Mouse (Mus musculus) hindbrain, embryonic 16.5 days (tissue): Measurements from ENCODE around the gene Golm1. TPM values are rescaled to one million over a fixed set of nuclear protein-coding genes. Genes with fewer than 3 reads are reported as not detected.

ENCODE experiments used
- ATAC-seq: fragments of 200-750 bp; cut with Nextera tagmentation; 2 replicates; pipeline ENCODE4 v1.8.0; 2017; ENCODE audit warnings: moderate TSS enrichment, moderate library complexity
- H3K27ac ChIP-seq: fragments of 300-500 bp; sonication (generic); 2 replicates; pipeline ENCODE4 v1.5.1; 2014; ENCODE audit warnings: low read depth, mild to moderate bottlenecking, control low read depth, low read length, moderate library complexity
- H3K27me3 ChIP-seq: fragments of 300-500 bp; sonication (generic); replicated peaks from 2 replicates; pipeline ENCODE4 v1.6.1; 2014; ENCODE audit warnings: low read length; ENCODE audit not compliant: control insufficient read depth, insufficient read depth
- H3K36me3 ChIP-seq: fragments of 300-500 bp; sonication (generic); 2 replicates; pipeline ENCODE4 v1.6.1; 2014; ENCODE audit warnings: mild to moderate bottlenecking, low read length, moderate library complexity, mixed read lengths; ENCODE audit not compliant: control insufficient read depth, insufficient read depth
- H3K4me1 ChIP-seq: fragments of 300-500 bp; sonication (generic); 2 replicates; pipeline ENCODE4 v1.6.1; 2014; ENCODE audit warnings: low read depth, low read length; ENCODE audit not compliant: control insufficient read depth, insufficient read depth
- H3K4me2 ChIP-seq: fragments of 300-500 bp; sonication (generic); 2 replicates; pipeline ENCODE4 v1.6.1; 2014; ENCODE audit warnings: mild to moderate bottlenecking, low read length, control low read depth, moderate library complexity
- H3K4me3 ChIP-seq: fragments of 300-500 bp; sonication (generic); 2 replicates; pipeline ENCODE4 v1.5.1; 2014; ENCODE audit warnings: mild to moderate bottlenecking, low read length, control low read depth, moderate library complexity
- H3K9ac ChIP-seq: fragments of 300-500 bp; sonication (generic); 2 replicates; pipeline ENCODE4 v1.6.1; 2014; ENCODE audit warnings: low read depth, mild to moderate bottlenecking, control low read depth, low read length, moderate library complexity
- H3K9me3 ChIP-seq: fragments of 300-500 bp; sonication (generic); 2 replicates; pipeline ENCODE4 v1.6.1; 2014; ENCODE audit warnings: mild to moderate bottlenecking, low read length, moderate library complexity; ENCODE audit not compliant: control insufficient read depth
- whole genome bisulfite sequencing: fragments of 180-500 bp; shearing (Covaris S2); extraction: QIAGEN DNeasy Blood & Tissue Kit; methylation state at CpG from one replicate; pipeline ENCODE4 v1.1.7; 2014; 5-methylcytosine and 5-hydroxymethylcytosine counted together
- polyA plus RNA-seq: library from polyadenylated mRNA; unstranded; fragments of >200 nt; fragmentation: Nextera tagmentation; extraction: Ambion mirVana; gene quantifications from 2 replicates; pipeline ENCODE4 v1.2.1, GENCODE M21; 2015

The Golm1 gene
- polyA plus RNA-seq, 1 experiment from 2014 or later, result 21.0 TPM

DNA sequence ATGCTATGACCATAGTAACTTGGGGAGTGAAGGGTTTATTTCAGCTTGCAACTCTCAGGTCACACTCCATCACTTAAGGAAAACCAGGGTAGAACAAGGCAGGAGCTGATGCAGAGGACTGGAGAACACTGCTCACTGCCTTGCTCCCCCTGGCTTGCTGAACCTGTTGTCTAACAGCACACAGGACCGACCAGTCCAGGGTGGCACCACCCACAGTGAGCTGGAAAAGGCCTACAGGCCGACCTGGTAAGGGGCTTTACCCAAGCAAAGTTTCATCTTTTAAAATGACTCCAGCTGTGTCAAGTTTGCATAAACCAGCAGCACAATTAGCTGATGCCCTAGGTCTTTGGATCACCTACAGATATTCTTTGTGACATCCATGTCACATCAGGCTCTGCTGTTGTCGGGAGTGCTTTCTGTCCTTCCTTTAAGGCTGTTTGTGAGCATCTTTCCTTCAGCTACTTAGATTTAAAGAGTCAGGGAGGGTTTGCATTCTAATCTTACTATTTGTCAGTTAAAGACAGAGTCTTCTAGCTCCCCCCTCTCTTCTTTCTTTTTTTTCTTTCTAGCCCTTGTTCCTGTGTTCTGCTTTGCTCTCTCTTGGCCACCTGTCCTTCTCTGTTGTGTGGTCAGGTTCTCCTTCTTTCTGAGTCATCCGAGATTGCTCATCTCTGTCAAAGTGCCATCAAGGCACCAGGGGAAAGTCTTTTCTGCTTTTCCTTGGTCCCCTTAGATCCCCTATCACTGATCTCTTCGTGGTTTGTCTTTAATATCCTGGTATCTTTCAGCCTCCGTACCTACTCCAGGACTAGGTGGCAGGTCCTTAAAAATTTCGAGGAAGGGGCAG, 53.7 kb downstream of the Golm1 start:
- Histone ChIP-seq H3K9me3 (no peaks in the 10 kb centered on the region), H3K4me1 (no peaks in the 10 kb centered on the region), H3K9ac (no peak overlapping the region), H3K27ac (no peak overlapping the region), H3K36me3 (peaks cover 50% of the 10 kb centered on the region), H3K27me3 (no peaks in the 10 kb centered on the region), H3K4me3 (no peak overlapping the region), H3K4me2 (no peak overlapping the region)
- no peak for ATAC-seq
- WGBS, result 93% methylated on average over 7 of the region's 7 CpGs

DNA sequence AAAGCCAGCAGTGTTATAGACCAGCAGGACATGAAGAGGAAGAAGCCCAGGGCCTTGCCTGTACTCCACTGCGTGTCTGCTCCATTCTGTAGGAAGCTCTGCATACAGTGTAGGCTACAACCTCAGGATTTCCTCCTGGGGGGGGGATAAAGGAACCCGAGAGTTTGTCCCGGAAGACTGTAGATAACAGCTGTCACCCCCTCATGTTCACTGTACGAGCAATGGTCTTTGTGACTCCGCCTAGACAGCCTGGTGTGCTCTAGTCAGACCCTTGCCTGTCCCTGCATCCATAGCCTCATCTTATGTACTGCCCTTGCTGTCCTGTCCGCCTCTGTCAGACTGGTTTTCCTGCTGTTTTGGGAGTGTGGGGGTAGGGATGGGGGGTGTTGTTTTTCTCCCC, 57.1 kb downstream of the Golm1 start:
- ATAC-seq, result no peak
- H3K4me3 ChIP-seq, result no peak overlapping the region
- H3K27me3 ChIP-seq, result no peaks in the 10 kb centered on the region
- H3K4me2 ChIP-seq, result no peak overlapping the region
- no peaks in the 10 kb centered on the region for H3K4me1 ChIP-seq
- WGBS, result 95% methylated on average over 6 of the region's 6 CpGs
- H3K9me3 ChIP-seq, result no peaks in the 10 kb centered on the region
- no peak overlapping the region for H3K27ac ChIP-seq
- no peak overlapping the region for H3K9ac ChIP-seq
- H3K36me3 ChIP-seq, result peaks cover 45% of the 10 kb centered on the region

GRCm38 (mm10) chr13:59615554-59615953, 60.1 kb downstream of the Golm1 start:
- H3K36me3 ChIP-seq, result peaks cover 33% of the 10 kb centered on the region
- H3K4me1 ChIP-seq, result no peaks in the 10 kb centered on the region
- no peak overlapping the region for H3K27ac ChIP-seq
- ATAC-seq, result no peak
- H3K27me3 ChIP-seq, result no peaks in the 10 kb centered on the region
- no peak overlapping the region for H3K4me2 ChIP-seq
- H3K4me3 ChIP-seq, result no peak overlapping the region
- no peaks in the 10 kb centered on the region for H3K9me3 ChIP-seq
- H3K9ac ChIP-seq, result no peak overlapping the region
- 92% methylated on average over 4 of the region's 4 CpGs for WGBS

DNA sequence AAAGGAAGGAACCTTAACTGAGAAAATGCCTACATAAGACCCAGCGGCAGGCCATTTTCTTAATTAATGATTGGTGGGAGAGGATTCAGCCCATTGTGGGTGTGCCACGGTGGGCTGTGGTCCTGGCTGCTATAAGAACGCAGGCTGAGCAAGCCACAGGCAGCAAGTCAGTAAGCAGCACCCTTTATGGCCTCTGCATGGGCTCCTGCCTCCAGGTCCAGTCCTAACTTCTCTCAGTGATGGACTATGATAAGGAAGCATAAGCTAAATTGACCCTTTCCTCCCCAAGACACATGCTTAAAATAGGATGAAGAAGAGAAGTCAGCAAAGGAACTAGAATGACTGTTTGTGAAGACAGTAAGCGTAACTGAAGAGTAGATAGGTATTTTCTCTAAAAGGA, 60.5 kb downstream of the Golm1 start:
- Histone ChIP-seq H3K36me3 (peaks cover 35% of the 10 kb centered on the region), H3K9me3 (no peaks in the 10 kb centered on the region), H3K9ac (no peak overlapping the region), H3K4me1 (no peaks in the 10 kb centered on the region), H3K27ac (no peak overlapping the region), H3K4me3 (no peak overlapping the region), H3K27me3 (no peaks in the 10 kb centered on the region), H3K4me2 (no peak overlapping the region)
- WGBS, result 89% methylated on average over 4 of the region's 4 CpGs
- ATAC-seq, result no peak

DNA sequence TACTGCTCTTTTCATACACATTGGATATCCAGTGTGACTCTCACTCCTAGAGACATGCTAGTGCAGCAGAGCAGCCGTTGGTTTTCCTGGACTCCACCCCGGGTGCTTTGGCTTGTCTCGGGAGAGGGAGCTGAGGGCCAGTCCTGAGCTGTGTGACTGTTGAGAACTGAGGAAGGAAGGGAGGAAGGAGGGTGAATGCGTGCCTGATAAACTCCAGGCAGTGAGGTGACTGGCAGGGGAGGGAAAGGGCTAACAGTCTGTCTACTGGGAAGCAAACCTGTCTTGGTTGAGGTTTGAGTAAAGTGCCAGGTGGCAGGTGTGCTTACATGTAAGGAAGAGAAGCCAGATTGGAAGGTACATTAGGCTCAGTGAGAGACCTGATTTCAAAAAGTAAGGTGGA, 61.7 kb downstream of the Golm1 start:
- no peaks in the 10 kb centered on the region for H3K27me3 ChIP-seq
- H3K27ac ChIP-seq, result no peak overlapping the region
- no peak for ATAC-seq
- 86% methylated on average over 4 of the region's 4 CpGs for WGBS
- no peak overlapping the region for H3K9ac ChIP-seq
- H3K4me3 ChIP-seq, result no peak overlapping the region
- H3K4me2 ChIP-seq, result no peak overlapping the region
- no peaks in the 10 kb centered on the region for H3K9me3 ChIP-seq
- peaks cover 37% of the 10 kb centered on the region for H3K36me3 ChIP-seq
- H3K4me1 ChIP-seq, result no peaks in the 10 kb centered on the region

- H3K36me3 ChIP-seq, result peaks cover 39% of the 10 kb centered on the region; the same call in 1 of the 2 replicates
- ATAC-seq, result no peak
- H3K4me3 ChIP-seq, result no peak overlapping the region
- H3K27ac ChIP-seq, result no peak overlapping the region
- H3K4me1 ChIP-seq, result no peaks in the 10 kb centered on the region
- no peaks in the 10 kb centered on the region for H3K27me3 ChIP-seq
- no peak overlapping the region; the same call in 1 of the 2 replicates for H3K9ac ChIP-seq
- H3K4me2 ChIP-seq, result no peak overlapping the region
- H3K9me3 ChIP-seq, result no peaks in the 10 kb centered on the region
- WGBS, result 98% methylated on average over 2 of the region's 2 CpGs
Observed at GRCm38 (mm10) chr13:59610437-59610836, 65.2 kb downstream of the Golm1 start.

- H3K4me1 ChIP-seq, result no peaks in the 10 kb centered on the region
- H3K9ac ChIP-seq, result no peak overlapping the region
- no peak overlapping the region for H3K27ac ChIP-seq
- H3K9me3 ChIP-seq, result no peaks in the 10 kb centered on the region
- whole genome bisulfite sequencing, result 91% methylated on average over 4 of the region's 4 CpGs
- no peak for ATAC-seq
- no peak overlapping the region for H3K4me2 ChIP-seq
- H3K36me3 ChIP-seq, result peaks cover 39% of the 10 kb centered on the region; the same call in 1 of the 2 replicates
- no peaks in the 10 kb centered on the region for H3K27me3 ChIP-seq
- no peak overlapping the region for H3K4me3 ChIP-seq
Observed at GRCm38 (mm10) chr13:59609885-59610284, 65.7 kb downstream of the Golm1 start.

DNA sequence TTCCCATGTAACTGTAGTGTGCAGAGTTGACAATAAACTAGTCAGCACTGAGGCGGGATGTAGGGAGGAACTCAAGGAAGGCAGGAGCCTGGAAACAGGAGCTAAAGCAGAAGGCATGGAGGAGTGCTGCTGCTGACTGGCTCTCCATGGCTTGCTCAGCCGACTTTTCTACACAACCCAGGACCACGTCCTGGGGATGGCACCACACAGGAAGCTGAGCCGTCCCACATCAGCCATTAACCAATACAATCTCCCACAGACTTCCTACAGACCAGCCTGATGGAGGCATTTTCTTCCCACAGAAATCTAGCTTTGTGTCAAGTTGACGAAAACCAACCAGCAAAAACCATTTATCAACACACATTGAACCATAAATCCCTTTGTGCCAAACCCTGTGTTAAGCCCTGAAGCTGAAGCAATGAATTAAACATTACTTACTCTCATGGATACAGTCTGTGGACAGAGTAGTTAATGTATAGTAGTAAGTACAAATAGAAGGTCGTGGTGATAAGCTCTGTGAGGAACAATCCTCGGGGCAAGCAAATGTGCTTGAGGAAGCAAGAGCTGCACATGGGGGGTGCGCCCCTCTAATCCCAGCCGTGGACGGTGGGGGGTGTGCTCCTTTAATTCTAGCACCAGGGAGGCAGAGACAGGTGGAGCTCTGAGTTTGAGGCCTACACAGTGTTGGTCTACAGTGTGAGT, 70.2 kb downstream of the Golm1 start:
- no peak overlapping the region for H3K4me3 ChIP-seq
- H3K4me1 ChIP-seq, result no peaks in the 10 kb centered on the region
- H3K9me3 ChIP-seq, result no peaks in the 10 kb centered on the region
- H3K27me3 ChIP-seq, result no peaks in the 10 kb centered on the region
- ATAC-seq, result no peak
- no peak overlapping the region for H3K4me2 ChIP-seq
- no peak overlapping the region for H3K9ac ChIP-seq
- 82% methylated on average over 10 of the region's 10 CpGs for WGBS
- H3K27ac ChIP-seq, result no peak overlapping the region
- peaks cover 48% of the 10 kb centered on the region for H3K36me3 ChIP-seq

DNA sequence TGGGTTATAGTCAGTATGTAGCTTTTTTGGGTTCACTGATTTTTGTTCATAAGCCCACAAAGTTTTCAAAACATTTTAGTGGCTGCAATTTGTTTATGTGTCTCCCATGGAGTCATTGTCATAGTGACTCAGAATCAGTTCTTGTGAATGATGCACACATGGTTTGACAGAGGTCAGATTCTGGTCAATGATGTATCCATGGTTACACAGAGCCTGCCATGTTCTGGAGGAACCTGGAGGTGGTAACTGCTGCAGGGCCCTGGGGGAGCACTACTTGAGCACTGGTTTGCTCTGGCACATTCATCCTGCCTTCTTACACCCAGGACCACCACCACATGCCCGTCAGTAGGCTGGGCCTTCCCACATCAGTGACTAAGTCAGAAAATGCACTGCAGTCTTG, 71.1 kb downstream of the Golm1 start:
- Histone ChIP-seq H3K4me2 (no peak overlapping the region), H3K27ac (no peak overlapping the region), H3K9me3 (no peaks in the 10 kb centered on the region), H3K9ac (no peak overlapping the region), H3K4me1 (no peaks in the 10 kb centered on the region), H3K4me3 (no peak overlapping the region), H3K36me3 (peaks cover 52% of the 10 kb centered on the region), H3K27me3 (no peaks in the 10 kb centered on the region)
- 71% methylated on average over 1 of the region's 1 CpGs for WGBS
- no peak for ATAC-seq
